Mouse (Mus musculus) cerebellum, adult 2 months (tissue): ENCODE measurements around the gene Atp9a. TPM values are rescaled to one million over a fixed set of nuclear protein-coding genes. Genes with fewer than 3 reads are reported as not detected.

Experiments
- DNase-seq, 2 experiments: peaks; one replicate each; pipeline ENCODE4 v3.0.0; 2021
- H3K27ac ChIP-seq: fragments of 200-500 bp; 2 replicates; pipeline ENCODE4 v1.5.1; 2012; ENCODE audit warnings: low read length, control low read depth, inconsistent platforms; ENCODE audit not compliant: insufficient read depth
- H3K27me3 ChIP-seq: fragments of 200-500 bp; 2 replicates; pipeline ENCODE4 v1.6.1; 2012; ENCODE audit warnings: inconsistent platforms, mild to moderate bottlenecking, low read length, moderate library complexity; ENCODE audit not compliant: control insufficient read depth, insufficient read depth
- H3K4me1 ChIP-seq: fragments of 200-500 bp; 2 replicates; pipeline ENCODE4 v1.6.1; 2011; ENCODE audit warnings: low read length; ENCODE audit not compliant: control insufficient read depth, insufficient read depth
- H3K4me3 ChIP-seq: fragments of 200-500 bp; replicated peaks from 2 replicates; pipeline ENCODE3; 2011; ENCODE audit warnings: mild to moderate bottlenecking, low read depth, low read length, control low read depth; ENCODE audit not compliant: insufficient read depth
- CTCF ChIP-seq: fragments of 200-500 bp; IDR thresholded peaks from 2 replicates; pipeline ENCODE4 v1.5.1; 2011; ENCODE audit warnings: low read depth, mild to moderate bottlenecking, control low read depth, low read length, moderate library complexity, borderline replicate concordance; ENCODE audit not compliant: insufficient read depth
- POLR2A ChIP-seq: fragments of 200-500 bp; IDR thresholded peaks from 2 replicates; pipeline ENCODE4 v1.6.1; 2011; ENCODE audit warnings: low read length, control low read depth, borderline replicate concordance; ENCODE audit not compliant: insufficient read depth
- WGBS: fragments of 180-500 bp; shearing (Covaris S2); methylation state at CpG from one replicate; pipeline ENCODE4 v1.1.7; 2018; 5-methylcytosine and 5-hydroxymethylcytosine counted together
- polyA plus RNA-seq: library from polyadenylated mRNA; depleted of rRNA; stranded (reverse); fragments of >200 nt; gene quantifications from 2 replicates; pipeline ENCODE4 v1.2.3, GENCODE M21; 2012

Gene Atp9a
- polyA plus RNA-seq, 1 experiment = 321 TPM

- Histone ChIP-seq H3K27me3 (no peaks in the 10 kb centered on the region), H3K4me1 (peaks cover 54% of the 10 kb centered on the region), H3K4me3 (no peak overlapping the region), H3K27ac (peak overlapping the region; percentile 96)
- WGBS = 2% methylated on average over 9 of the region's 9 CpGs
- TF ChIP-seq CTCF = 0 out of 2 replicates have a peak, but pooled peaks have one; percentile 21
- no peak for TF ChIP-seq POLR2A
- DNase-seq = peak; percentile 95
Measured at GRCm38 (mm10) chr2:168677650-168678049, 64.6 kb downstream of the Atp9a start.

- TF ChIP-seq POLR2A (no peak), CTCF (no peak)
- peak in 1 of 2 experiments; percentile 46 for DNase-seq
- no peak overlapping the region for H3K27ac ChIP-seq
- no peak overlapping the region for H3K4me3 ChIP-seq
- 35% methylated on average over 9 of the region's 9 CpGs for WGBS
- peaks cover 68% of the 10 kb centered on the region for H3K4me1 ChIP-seq
- H3K27me3 ChIP-seq = no peaks in the 10 kb centered on the region
Measured at GRCm38 (mm10) chr2:168671724-168672123, 70.5 kb downstream of the Atp9a start.

GRCm38 (mm10) chr2:168670241-168670640, 72.0 kb downstream of the Atp9a start:
- no peak for DNase-seq
- TF ChIP-seq CTCF (no peak), POLR2A (no peak)
- WGBS = 77% methylated on average over 14 of the region's 14 CpGs

GRCm38 (mm10) chr2:168669762-168670161, 72.4 kb downstream of the Atp9a start:
- DNase-seq = peak in 1 of 2 experiments; percentile 52
- Histone ChIP-seq H3K27ac (0 out of 2 replicates have a peak overlapping the region, but pooled peaks have one; percentile 20), H3K4me3 (no peak overlapping the region), H3K27me3 (no peaks in the 10 kb centered on the region), H3K4me1 (peaks cover 54% of the 10 kb centered on the region)
- WGBS = 34% methylated on average over 13 of the region's 13 CpGs
- TF ChIP-seq POLR2A (no peak), CTCF (peak; percentile 29; the same call in 1 of the 2 replicates)

More at GRCm38 (mm10) chr2:168670241-168670640, 72.0 kb downstream of the Atp9a start:
- Histone ChIP-seq H3K4me3 (no peak overlapping the region), H3K4me1 (peaks cover 59% of the 10 kb centered on the region), H3K27ac (0 out of 2 replicates have a peak overlapping the region, but pooled peaks have one; percentile 20), H3K27me3 (no peaks in the 10 kb centered on the region)

- TF ChIP-seq POLR2A (no peak), CTCF (no peak)
- DNase-seq = no peak
- Histone ChIP-seq H3K4me1 (peaks cover 54% of the 10 kb centered on the region), H3K27me3 (no peaks in the 10 kb centered on the region), H3K27ac (peak overlapping the region; percentile 17; the same call in 1 of the 2 replicates), H3K4me3 (no peak overlapping the region)
- WGBS = 28% methylated on average over 13 of the region's 13 CpGs
Measured at GRCm38 (mm10) chr2:168667745-168668144, 74.5 kb downstream of the Atp9a start.

- TF ChIP-seq POLR2A (no peak), CTCF (no peak)
- no peak overlapping the region for H3K4me3 ChIP-seq
- no peak for DNase-seq
- no peaks in the 10 kb centered on the region for H3K27me3 ChIP-seq
- 94% methylated on average over 4 of the region's 4 CpGs for WGBS
- H3K27ac ChIP-seq = no peak overlapping the region
- H3K4me1 ChIP-seq = peaks cover 51% of the 10 kb centered on the region
Measured at GRCm38 (mm10) chr2:168665680-168666079, 76.5 kb downstream of the Atp9a start.

- no peak overlapping the region for H3K4me3 ChIP-seq
- no peak for DNase-seq
- no peak overlapping the region for H3K27ac ChIP-seq
- no peak for TF ChIP-seq POLR2A
- peaks cover 31% of the 10 kb centered on the region for H3K4me1 ChIP-seq
- no peaks in the 10 kb centered on the region for H3K27me3 ChIP-seq
- WGBS = 64% methylated on average over 5 of the region's 5 CpGs
Measured at GRCm38 (mm10) chr2:168663716-168664115, 78.5 kb downstream of the Atp9a start.

GRCm38 (mm10) chr2:168663216-168663615, 79.0 kb downstream of the Atp9a start:
- Histone ChIP-seq H3K4me1 (peaks cover 26% of the 10 kb centered on the region), H3K4me3 (no peak overlapping the region), H3K27me3 (no peaks in the 10 kb centered on the region), H3K27ac (no peak overlapping the region)
- no peak for DNase-seq
- TF ChIP-seq POLR2A = no peak
- 72% methylated on average over 7 of the region's 7 CpGs for WGBS
